Mouse (Mus musculus) kidney, postnatal 4 days (tissue): ENCODE data around the gene Fth1.
"Not testable (repeated sequence)": the region's sequence is repeated elsewhere in the genome, so short reads cannot be mapped to it uniquely, and the experiment has no call there.

Experiments used
- DNase-seq, 2 experiments: peaks; one replicate each; pipeline ENCODE4 v3.0.0; 2021; ENCODE audit warnings: mixed read lengths in 2 of 2

Gene Fth1

DNA sequence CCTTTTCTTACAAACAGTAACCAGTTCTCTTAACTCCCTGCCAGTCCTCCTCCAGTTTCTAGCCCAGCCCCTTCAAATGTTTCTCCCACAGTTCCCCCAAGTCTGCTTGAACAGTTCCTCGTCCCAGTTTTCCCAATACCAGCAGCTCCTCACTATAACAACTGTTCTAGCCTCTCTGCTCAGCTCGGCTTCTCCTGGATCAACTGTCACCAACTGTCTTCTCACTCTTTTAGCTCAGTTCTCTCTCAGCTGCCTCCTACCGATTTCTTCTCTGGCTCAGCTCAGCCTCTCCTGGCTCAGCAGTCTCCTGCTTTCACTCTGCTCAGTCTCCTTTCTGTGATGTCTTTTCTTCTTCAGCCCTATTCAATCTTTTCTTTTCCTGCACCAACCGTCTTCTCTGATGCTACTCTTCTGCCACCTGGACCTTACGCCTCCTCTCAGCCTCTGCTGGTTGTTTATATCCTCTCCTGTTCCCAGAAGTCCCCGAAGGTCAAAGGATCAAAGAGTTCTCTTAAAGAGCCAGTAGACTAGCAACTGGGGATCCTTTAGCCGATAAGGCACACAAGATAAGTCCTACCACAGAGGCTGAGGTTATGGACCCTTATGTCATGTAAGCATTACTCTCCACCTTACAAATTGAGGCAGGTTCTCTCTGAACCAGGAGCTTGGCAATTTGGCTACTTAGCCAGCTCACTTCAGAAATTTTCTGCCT lies 16.0 kb upstream of the Fth1 start:
- DNase-seq: no peak

- no peak for DNase-seq
Observed at GRCm38 (mm10) chr19:9966096-9966867, 14.1 kb upstream of the Fth1 start.

- DNase-seq: no peak
Observed at GRCm38 (mm10) chr19:9968081-9968787, 12.2 kb upstream of the Fth1 start.

DNA sequence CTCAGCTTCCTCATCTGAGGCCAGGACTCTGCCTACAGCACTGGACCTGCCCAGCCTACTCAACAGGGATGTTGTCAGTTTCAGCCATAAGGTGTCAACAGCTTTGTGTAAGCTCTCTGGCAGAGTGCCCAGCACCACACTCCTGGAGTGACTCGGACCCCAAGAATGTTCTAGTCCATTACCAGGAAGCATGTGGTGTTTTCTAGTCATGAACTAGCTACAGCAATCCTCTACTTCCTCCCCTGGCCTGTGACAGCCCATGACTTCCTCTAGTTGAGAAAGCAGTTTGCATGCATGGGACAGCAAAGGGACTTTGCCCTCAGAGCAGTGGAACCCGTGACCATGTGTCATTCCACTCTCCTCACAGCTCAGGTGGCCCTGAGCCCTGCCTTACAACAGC lies 5.5 kb upstream of the Fth1 start:
- not testable (repeated sequence) for DNase-seq

DNA sequence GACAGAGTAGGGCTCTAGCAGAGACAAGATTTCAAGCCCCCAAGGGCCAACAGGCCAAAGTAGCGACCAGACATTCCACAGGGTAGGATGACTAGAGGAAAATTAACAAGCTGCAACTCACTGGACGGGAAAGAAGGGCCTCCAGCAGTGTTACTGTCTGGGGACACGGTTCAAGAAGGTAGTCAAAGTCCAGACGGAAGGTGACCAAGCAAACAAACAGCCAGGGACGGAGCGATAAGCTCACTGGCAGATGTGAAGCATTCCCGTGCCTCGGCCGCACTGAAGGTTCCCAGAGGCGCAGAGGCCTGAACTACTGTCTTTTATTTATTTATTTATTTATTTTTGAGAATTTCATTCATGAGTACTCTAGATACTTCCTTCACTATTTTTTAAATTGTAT lies 3.3 kb upstream of the Fth1 start:
- DNase-seq: peak in 1 of 2 experiments; percentile 40

DNA sequence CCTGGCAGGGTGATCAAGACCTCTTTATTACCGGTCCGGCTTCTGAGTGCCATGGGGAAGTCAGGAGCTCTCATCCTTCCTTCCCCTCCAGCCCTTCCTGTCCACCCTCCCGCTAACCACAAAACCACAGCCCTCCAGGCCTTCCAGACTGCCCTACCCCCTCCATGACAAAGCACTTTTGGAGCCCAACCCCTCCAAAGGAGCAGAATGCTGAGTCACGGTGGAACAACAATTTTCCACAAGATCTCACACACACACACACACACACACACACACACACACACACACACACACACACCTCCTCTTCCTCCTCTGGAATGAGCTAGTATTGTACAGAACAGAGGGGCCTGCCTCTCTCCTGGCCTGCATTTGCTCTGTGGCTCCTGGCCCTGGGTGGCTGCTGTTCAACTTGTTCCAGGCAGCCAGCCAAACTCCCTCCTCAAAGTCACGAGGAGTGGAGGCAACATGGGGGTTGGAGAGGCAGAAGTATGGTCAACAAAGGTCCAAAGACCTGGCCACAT lies 1.9 kb upstream of the Fth1 start:
- peak; percentile 80 to 87 for DNase-seq

DNA sequence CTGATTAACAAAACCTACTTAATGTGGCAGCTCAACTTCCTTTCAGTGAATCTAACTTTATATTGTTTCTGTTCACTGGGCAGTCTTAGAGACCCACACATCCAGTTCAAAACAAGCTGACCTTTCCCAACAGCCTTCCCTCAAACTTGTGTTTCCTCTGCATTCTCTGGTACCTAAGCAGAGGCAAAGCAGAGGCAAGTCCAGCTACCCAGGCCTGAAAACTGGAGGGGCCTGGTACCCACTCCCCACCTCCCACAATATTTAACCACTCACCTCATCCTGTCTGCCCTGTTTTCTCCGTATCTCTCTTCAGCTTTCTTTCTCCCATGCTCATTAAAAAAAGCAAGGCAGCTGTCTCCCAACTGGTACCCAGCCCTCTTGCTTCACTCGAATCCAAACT lies 1.2 kb upstream of the Fth1 start:
- DNase-seq: no peak

- DNase-seq: no peak
Observed at GRCm38 (mm10) chr19:9981621-9982020, 1.2 kb downstream of the Fth1 start.

GRCm38 (mm10) chr19:9982151-9982851 lies 1.9 kb downstream of the Fth1 start:
- peak; percentile 96 to 98 for DNase-seq

- peak; percentile 79 to 89 for DNase-seq
Observed at GRCm38 (mm10) chr19:9982852-9983542, 2.6 kb downstream of the Fth1 start.

GRCm38 (mm10) chr19:9984111-9985055 lies 4.0 kb downstream of the Fth1 start:
- DNase-seq: no peak

GRCm38 (mm10) chr19:9985190-9985899 lies 4.9 kb downstream of the Fth1 start:
- no peak for DNase-seq

- no peak for DNase-seq
Observed at GRCm38 (mm10) chr19:9985900-9986421, 5.6 kb downstream of the Fth1 start.

GRCm38 (mm10) chr19:9987192-9987591 lies 6.8 kb downstream of the Fth1 start:
- no peak for DNase-seq

DNA sequence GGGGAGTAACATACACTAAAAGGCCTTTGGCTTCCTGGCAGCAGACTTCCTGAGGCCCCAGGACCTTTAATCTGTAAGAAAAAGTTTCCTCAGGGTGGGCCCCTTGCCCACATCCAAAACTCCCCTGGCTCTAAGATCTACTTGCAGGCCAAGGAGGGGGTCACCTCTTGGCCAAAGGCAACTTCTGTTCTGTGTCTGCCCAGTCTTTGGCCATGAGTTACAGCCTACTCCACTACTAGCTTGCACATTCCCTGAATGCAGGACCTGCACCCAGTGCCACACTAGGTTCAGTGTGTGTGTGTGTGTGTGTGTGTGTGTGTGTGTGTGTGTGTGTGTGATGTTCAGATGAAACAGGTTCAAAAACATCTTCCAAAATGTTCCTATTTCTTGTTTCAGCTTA lies 7.2 kb downstream of the Fth1 start:
- no peak for DNase-seq

DNA sequence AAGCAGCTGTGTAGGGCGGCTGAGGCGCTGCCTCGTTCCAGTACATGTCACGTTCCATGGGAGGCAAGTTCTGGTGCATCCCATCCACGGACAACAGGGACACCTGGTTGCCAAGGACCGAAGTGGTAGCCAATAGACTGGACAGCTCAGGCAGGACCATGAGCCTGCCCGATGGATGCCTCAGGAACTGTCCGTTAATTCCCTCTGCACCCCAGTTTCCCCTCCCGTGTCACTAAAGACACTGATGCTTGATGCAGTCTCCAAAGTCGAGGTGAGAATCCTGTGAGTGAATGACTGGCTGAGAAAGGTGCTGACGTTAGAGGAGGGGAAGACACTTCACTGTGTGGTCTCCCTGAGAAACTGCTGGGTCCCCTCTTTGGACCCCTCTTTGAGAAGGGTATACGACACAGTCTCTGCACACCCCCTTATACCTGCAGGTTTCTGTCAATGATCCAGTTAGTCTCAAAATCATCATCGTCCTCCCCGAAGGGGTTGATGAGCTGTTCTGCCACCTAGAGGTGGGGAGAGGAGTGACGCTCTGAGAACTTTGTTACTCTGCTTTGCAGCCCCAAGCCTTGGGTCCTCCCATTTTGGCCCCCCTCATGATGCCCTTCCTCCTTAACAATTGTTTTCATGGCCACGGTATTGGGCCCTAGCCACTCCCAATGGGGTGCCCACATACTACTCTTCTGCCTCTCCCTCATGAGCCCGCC lies 8.9 kb downstream of the Fth1 start:
- no peak for DNase-seq

DNA sequence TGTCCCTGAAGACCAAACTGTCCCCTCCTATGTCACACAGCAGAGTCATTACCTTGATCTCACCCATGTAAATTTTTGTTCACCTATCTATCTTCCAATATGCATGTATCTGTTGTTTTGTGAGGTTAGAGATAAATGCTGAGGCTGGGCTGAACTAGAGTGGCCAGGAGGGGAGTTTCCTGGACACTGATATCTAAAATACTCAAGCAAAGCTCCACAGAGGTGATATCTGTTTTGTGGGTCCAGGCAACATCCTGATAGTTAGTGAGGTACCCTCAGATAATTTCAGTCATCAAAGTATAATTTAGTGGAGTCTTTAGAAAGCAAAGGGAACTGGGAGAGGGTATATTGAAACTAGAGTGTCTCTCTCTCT lies 9.5 kb downstream of the Fth1 start:
- no peak for DNase-seq

GRCm38 (mm10) chr19:9991304-9991703 lies 10.9 kb downstream of the Fth1 start:
- peak; percentile 90 to 91 for DNase-seq
